In the genomic region with DNA sequence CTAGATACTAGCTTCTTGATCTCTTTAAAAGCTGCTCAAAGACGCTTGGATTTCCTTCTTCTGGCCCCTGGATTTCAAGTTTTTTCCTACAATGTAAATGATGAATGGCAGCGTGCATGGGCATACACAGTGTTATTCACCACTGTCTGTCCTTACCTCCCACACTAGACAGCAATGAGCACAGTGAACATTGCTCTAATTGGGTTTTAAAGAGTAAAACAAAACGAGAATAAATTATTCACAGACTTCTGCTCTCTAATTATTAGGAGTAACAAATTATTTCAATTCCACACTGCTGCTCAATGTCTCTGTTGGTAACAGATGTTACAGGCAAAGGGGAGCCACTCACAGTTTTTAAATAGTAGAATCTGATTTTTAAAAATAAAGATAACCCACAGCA, we compare ENCODE assay signal across 21 mouse cellular contexts.
"Had no signal": no experiment of that assay in that cellular context is flagged by ENCODE, and none has a peak within 500 bp of the region (broad histone marks: within the 10 kb centered on the region; RNA-seq: fewer than 3 reads in every experiment).

No protein-coding gene starts in this region.

- H3K4me2 ChIP-seq: liver, embryonic 15.5 days; lung, embryonic 15.5 days; midbrain, embryonic 11.5 days; midbrain, embryonic 13.5 days; midbrain, embryonic 15.5 days; neural tube, embryonic 13.5 days; neural tube, embryonic 15.5 days had no signal

- DNase-seq: liver, postnatal 0 days; lung, adult 2 months; lung, postnatal 14 days; lung, postnatal 36 days; right cerebral cortex, adult 18-20 months; right cerebral cortex, postnatal 25 days; right cerebral cortex, postnatal 4 days; spleen, adult 18-20 months; thymus, adult 18-20 months; thymus, postnatal 14 days; thymus, postnatal 36 days had no signal

- H3K9me3 ChIP-seq: liver, embryonic 15.5 days; lung, embryonic 15.5 days; midbrain, embryonic 13.5 days; midbrain, embryonic 15.5 days; neural tube, embryonic 13.5 days; neural tube, embryonic 15.5 days had no signal

- H3K9ac ChIP-seq: liver, embryonic 15.5 days; liver, postnatal 0 days; lung, embryonic 15.5 days; midbrain, embryonic 13.5 days; midbrain, embryonic 15.5 days; neural tube, embryonic 13.5 days; neural tube, embryonic 15.5 days had no signal

- H3K27ac ChIP-seq: liver, embryonic 15.5 days; lung, embryonic 15.5 days; macrophage; midbrain, embryonic 13.5 days; midbrain, embryonic 15.5 days; neural tube, embryonic 13.5 days; neural tube, embryonic 15.5 days had no signal

- H3K4me3 ChIP-seq: liver, embryonic 15.5 days; lung, embryonic 15.5 days; megakaryocyte, embryonic 14.5 days; midbrain, embryonic 13.5 days; midbrain, embryonic 15.5 days; neural tube, embryonic 13.5 days; neural tube, embryonic 15.5 days had no signal

- H3K36me3 ChIP-seq: liver, embryonic 15.5 days; lung, embryonic 15.5 days; midbrain, embryonic 13.5 days; midbrain, embryonic 15.5 days; neural tube, embryonic 13.5 days; neural tube, embryonic 15.5 days had no signal

- ATAC-seq: liver, postnatal 0 days; lung, postnatal 0 days; midbrain, embryonic 13.5 days; midbrain, embryonic 15.5 days had no signal

- H3K27me3 ChIP-seq: liver, embryonic 15.5 days; lung, embryonic 15.5 days; megakaryocyte, embryonic 14.5 days; midbrain, embryonic 13.5 days; midbrain, embryonic 15.5 days; neural tube, embryonic 13.5 days; neural tube, embryonic 15.5 days had no signal

- H3K4me1 ChIP-seq: liver, embryonic 15.5 days; lung, embryonic 15.5 days; megakaryocyte, embryonic 14.5 days; midbrain, embryonic 13.5 days; midbrain, embryonic 15.5 days; neural tube, embryonic 13.5 days; neural tube, embryonic 15.5 days had no signal
